Comparison of ENCODE assay signal across 17 mouse cellular contexts in the genomic region with DNA sequence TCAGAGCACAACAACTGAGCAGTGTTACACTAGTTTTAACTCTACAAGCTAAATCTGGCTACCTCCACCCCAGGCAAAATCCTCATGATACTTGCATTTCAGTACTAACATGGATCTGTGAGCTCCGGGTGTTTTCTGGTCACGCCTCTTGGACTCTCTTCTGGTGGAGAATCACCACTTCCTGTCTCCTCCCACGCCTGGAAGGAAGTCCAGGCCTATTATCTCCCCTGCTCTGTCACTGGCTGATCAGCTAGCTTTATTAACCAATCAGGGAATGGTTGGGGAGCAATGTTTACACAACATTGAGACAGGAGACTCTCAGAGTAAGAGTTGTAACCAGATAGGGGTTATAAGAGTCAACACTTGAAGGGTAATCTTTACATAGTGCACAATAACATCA. TPM values are rescaled to one million over a fixed set of nuclear protein-coding genes. Genes with fewer than 3 reads are reported as not detected.
"Had no signal": no experiment of that assay in that cellular context is flagged by ENCODE, and none has a peak within 500 bp of the region (broad histone marks: within the 10 kb centered on the region; RNA-seq: fewer than 3 reads in every experiment).

No protein-coding gene starts in this region.

- ATAC-seq: hindbrain, postnatal 0 days; intestine, embryonic 16.5 days; liver, embryonic 12.5 days had no signal

- DNase-seq: gastrocnemius, adult 2 months; gastrocnemius, postnatal 10 days; gastrocnemius, postnatal 25 days; heart, adult 2 months; heart, postnatal 14 days; heart, postnatal 36 days; kidney, adult 11 months; kidney, adult 2 months; kidney, adult 9 months; kidney, postnatal 10 days; kidney, postnatal 25 days; kidney, postnatal 4 days; left cerebral cortex, postnatal 4 days had no signal

RNA-seq across cellular contexts. Expression of a gene that starts 9.1 kb away (rescaled TPM):
- total RNA-seq: hematopoietic stem cell, adult 5-6 weeks had no signal
